Mouse (Mus musculus): ENCODE measurements around the gene Inka2.

GRCm38 (mm10) chr3:105703571-105703970, 828 bp upstream of the Inka2 start:
- TF ChIP-seq CTCF (IDR thresholded peaks at IDR 0.05; ENCODE audit: borderline replicate concordance, insufficient read depth, low read depth, low read length), result no peak
- TF ChIP-seq POLR2A (IDR thresholded peaks at IDR 0.05; ENCODE audit: borderline replicate concordance, insufficient read depth, low read length), result no peak
